Mouse (Mus musculus) adrenal gland, adult 8-10 months (tissue): ENCODE results near the gene Scrn3. TPM values are rescaled to one million over a fixed set of nuclear protein-coding genes. Genes with fewer than 3 reads are reported as not detected.

Experiments used
- DNase-seq: peaks from one replicate; pipeline ENCODE4 v3.0.0; 2022
- total RNA-seq, 4 experiments: library from RNA; stranded (reverse); gene quantifications; 2 replicates each; pipeline ENCODE4 v1.2.4; 2022

The Scrn3 gene
- total RNA-seq, 4 experiments from 2014 or later = 23.9 to 33.8 (median 30.1) TPM

DNA sequence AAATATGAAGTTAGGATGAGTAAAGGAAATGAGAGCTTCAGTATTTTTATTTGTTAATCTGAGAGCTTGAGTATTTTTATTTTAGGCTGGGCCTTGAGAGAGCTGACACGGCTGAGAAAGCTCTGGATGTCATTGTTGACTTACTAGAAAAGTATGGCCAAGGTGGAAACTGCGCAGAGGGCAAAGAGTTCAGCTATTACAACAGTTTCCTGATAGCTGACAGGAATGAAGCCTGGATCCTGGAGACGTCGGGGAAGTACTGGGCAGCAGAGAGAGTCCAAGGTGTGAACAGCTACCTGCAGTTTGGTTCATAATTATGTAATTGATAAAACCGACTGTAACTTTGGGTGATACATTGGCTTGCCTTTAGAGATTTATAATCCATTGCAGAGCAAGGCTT lies 6.8 kb downstream of the Scrn3 start:
- no peak for DNase-seq

DNA sequence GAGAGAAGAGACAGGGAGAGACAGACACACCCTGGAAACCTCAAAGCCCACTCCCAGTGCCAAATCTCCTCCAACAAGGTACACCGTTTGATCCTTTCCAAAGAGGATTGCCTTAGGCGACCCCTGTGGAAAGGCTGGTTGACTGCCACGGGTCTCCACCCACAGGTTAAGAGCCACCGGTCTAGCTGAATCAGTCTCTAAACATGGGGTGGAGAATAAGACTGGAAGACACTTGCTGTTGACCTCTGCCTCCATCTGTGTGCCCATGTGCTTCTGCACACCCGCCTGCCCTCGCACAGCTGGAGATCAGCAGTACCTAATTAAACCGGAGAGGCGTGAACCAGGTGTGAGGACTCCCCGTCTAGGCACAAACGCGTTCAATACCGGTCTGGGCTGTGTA lies 10.6 kb downstream of the Scrn3 start:
- DNase-seq = no peak

DNA sequence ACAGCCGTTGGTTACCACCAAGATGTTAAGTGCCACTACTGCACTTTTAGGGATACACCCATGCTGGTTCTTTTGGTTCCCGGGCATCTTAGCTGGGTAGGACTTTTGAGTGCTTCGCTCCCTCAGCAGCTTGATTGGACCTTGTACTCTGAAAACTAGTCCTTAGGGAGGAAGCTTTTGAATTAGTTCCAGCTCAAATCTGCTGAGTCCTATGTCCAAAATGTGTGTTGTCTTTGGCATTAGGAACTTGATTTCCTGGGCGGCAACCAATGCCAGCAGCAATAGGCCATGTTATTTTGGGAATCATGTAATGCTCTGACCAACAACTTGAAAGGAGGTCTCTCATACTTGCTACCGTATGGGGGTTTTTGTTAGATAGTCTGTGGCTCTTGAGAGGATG lies 13.5 kb downstream of the Scrn3 start:
- no peak for DNase-seq

DNA sequence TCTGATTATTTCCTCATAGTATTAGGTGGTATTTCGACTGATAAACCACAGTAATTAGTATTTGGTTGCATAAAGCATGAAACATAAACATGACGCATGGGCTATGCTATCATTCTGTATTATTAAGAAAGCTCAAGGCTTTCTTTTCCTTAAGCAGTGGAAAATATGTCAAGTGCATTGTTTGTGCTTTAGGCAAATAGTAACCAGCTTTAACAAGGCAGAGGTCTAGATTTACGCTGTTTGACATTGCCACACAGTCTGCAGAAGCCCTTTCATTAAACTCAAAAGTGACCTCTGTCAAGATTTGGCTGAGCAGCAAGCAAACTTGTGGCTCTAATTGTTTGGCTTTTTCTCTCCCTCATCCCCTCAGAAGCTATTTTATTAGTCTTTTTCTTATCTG lies 23.5 kb downstream of the Scrn3 start:
- DNase-seq = no peak

DNA sequence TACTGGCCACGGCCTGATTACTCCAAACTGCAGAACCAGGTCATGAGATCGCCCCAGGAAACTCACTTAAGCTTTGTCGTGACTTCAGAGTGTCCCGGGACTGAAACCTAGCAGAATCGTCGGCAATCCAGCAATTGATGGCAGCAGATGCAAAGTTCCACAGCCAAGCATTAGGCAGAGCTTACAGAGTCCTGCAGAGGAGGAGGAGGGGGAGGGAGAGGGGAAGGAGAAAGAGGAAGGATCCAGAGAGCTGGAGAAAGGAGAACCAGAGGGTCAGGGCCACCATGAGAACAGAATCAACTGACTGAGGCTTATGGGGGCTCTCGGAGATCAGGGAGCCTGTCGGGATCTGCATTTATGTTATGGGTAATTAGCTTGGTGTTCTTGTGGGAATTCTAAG lies 26.0 kb downstream of the Scrn3 start:
- no peak for DNase-seq

DNA sequence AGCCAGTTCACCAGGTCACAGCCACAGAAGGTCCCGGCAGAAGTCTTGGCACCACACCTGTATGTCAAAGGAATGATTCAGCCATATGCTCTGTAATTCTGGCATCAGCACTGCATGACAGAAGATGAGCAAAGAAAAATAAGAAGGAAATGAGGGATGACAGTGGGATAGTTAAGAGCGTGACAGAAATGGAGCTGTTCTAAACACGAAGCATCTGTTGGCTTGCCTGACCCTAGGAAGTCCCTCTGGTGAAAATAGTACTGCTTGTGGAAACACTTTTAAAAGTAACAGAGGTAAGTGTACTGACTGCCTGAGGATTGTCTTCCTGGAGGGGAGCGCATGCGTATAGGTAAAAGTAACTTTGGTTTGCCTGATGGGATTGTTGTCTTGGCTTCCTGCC lies 31.3 kb downstream of the Scrn3 start:
- DNase-seq = no peak

DNA sequence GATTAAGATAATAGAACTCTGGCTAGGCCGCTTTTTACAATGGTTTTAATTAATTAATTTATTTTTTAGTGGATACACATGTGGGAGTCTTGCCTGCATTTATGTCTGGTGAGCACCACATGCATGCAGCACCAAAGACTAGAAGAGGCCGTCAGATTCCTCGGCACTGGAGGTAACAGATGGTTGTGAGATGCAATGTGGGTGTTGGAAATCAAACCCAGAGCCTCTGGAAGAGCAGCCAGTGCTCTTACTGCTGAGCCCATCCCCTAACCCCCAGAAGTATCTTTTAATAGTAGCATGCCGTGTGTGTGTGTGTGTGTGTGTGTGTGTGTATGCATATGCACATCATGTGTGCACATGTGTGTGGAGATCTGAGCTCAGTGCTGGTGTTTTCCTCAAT lies 32.8 kb downstream of the Scrn3 start:
- DNase-seq = no peak

DNA sequence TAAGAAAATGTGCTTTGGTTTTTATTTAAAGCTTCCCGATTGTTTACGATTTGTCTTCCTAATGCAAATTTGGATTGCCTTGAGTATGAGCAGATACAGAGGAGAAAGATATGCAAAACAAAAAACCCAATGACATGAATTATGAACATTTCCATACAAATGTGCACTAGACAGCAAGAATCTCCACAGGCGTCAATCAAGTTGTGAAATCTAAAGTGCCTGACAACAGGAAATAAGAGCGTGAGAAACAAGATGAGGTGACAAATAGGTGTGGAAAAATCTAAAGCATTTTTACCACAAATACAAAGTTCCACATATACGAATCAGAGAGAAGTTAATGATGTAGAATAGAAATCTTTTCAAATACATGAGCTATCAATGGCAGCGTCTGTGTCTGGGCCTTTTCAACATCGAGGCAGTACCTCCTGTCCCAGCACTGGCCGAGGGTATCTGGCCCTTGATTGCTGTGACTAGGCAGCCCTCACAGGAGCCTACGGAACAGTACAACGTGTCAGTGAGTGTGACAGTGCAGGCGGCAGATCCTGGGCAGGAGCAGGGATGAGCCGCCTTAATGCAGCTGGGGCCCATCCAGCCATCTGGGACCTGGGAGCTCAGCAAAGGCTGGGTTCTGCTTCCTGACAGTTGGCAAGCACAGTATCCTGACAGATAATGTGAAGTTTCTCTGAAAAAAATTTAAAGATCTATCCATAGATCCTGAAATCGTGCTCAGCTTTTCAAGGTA lies 34.1 kb downstream of the Scrn3 start:
- no peak for DNase-seq

DNA sequence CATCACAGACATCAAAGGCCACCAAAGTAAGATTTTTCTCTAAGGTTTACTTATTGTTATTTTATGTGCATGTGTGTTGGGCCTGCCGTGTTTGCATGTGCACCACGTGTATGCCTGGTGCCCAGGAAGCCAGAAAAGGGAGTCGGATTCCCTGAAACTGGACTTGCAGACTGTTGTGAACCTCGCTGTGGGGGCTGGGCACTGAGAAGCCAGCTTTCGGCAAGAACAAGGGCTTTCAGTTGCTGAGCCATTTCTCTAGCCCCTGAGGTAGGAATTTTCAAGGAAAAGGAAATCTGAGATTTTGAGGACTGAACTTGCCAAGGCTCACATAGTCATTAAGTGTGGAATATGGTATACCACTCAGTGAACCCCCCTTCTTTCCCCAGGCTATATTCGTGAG lies 34.7 kb downstream of the Scrn3 start:
- DNase-seq = no peak

DNA sequence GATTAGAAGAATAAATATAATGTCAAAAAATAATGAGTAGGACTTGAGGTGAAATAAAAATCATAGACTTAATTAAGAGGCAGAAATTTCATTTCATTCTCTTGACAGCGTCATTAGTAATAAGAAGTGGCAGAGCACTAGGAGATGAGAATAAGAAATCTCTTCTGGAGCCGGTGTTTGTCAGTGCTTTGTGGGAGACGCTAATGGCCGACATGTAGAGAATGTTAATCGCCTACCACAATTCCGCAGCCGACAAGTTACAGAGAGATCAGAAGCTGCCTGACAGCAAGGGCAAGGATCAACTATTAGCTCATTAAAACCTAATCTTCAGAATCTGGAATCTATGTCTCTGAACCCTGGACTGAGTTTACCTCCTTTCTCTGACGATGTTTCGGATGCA lies 35.4 kb downstream of the Scrn3 start:
- no peak for DNase-seq

DNA sequence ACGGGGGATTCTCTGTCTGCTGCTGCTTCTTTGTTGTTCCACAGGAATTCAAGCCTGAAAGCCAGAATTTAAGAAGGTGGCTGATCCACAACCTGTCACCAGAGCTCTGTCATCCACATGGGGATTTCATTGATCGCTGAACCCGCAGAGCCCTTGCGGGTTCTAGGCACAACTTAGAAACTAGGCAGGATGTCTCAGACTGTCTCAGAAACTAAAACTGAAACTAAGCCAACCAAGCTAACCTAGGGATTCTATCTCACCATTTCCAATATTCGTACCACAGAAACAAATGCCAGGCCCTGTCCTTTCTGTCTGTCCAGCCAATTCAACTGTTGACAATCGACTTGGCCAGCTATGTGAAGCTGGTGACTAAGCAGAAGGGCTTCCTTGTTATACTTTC lies 35.8 kb downstream of the Scrn3 start:
- no peak for DNase-seq

DNA sequence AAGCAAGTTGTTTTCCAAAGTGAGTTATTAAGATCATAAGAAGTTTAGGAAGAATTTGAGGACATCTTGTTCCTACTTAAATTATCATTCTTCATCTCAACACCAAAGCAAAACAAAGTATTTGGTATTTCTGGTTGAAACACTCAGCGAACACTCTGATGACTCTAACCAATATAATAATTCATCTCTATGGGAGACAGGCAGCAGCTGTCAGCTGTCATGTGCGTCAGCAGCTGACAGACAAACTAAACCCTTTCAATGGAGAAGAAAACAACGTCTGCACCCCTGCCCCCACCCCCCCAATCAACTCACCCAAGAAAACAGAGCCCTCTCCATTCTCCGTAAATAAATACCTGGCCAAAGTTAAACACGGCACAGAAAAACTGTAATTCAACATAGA lies 39.1 kb downstream of the Scrn3 start:
- DNase-seq = no peak

DNA sequence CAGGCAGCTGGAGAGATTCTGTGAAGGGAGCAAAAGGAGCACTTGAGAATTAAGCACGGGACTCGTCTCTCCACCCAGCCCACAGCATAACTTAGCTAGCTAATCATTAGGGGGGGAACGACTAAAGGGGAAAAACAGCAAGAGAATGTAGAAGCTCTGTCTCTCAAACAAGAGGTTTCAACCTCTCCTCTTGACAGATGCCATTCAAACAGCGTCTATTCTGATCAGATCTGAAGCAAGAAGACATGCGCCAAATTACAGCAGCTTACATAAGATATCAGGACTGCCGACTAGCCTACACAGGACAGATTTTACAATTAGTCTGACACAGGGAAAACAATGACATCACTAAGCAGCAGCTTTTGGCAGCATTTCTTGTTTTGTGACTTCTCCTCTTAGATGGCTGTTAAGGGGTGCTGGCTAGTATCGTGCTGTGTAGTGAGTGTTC lies 39.5 kb downstream of the Scrn3 start:
- DNase-seq = no peak

DNA sequence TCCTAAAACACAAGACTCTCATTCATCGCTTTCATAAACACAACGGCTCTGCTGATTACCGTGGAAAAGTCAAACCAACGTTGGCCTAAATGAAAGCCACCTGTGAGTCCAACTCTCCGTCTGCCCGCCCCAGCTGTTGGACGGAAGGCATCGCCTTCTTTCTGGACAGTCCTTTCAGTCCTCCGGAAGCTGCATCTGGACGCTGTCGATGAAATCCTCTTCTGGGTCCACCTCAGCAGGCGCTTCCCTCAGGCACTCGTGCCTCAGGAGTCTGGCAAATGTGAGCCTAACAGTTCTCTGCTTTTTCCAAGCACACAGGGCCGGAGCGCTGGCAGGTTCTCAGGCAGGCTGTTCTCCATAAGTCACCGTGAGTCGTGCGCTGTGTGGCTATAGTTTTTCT lies 44.6 kb downstream of the Scrn3 start:
- no peak for DNase-seq

DNA sequence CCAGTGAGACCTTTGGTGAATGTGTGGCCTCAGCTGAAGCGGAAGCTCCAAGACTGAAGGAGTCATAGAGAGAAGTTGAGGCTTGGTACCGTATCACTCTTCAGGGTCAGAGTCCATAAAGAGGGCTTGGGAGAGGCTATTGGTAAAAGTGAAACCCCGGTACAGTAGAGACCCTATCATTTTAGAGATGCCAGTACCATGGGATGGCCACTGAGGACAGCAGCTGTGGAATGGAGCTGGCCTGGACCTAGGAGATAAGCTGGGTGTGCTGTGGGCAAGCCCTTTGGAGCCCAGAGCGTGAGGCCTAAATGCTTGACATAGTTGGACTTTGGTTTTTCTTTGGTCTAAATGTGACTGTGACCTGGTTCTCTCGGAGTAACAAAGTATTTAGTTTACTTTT lies 47.5 kb downstream of the Scrn3 start:
- DNase-seq = no peak

DNA sequence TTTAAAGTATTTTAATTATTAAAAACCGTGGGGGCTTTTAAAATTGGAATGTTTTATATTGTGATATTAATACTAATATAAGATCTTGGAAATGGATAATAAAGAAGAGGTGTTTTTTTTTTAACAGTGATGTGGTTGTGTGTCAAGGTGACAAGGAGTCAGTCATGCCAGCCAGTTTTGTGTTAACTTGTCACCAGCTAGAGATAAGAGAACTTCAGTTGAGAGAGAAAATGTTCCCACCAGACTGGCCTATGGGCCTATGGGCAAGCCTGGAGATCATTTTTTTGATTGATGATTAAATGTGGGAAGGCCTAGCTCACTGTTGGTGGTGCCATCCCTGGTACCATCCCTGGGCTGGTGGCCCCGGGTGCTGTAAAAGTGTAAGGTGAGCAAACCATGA lies 48.1 kb downstream of the Scrn3 start:
- DNase-seq = no peak

DNA sequence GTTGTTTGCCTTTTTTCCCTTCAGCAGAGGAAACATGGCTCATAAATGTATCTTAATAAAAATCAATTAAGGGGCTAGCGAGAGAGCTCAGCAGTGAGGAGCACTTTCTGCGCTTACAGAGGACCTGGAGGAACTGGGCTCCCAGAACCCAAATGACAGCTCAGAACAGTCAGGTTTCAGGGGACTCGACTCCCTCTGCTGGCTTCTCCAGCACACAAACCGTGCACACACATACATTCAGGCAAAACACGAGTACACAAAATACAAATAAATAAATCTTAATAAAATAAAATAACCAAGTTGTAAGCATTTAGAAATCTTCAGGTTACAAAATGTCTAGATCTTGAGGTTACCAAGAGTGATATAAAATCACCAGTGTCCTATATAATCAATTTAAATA lies 51.0 kb downstream of the Scrn3 start:
- no peak for DNase-seq

DNA sequence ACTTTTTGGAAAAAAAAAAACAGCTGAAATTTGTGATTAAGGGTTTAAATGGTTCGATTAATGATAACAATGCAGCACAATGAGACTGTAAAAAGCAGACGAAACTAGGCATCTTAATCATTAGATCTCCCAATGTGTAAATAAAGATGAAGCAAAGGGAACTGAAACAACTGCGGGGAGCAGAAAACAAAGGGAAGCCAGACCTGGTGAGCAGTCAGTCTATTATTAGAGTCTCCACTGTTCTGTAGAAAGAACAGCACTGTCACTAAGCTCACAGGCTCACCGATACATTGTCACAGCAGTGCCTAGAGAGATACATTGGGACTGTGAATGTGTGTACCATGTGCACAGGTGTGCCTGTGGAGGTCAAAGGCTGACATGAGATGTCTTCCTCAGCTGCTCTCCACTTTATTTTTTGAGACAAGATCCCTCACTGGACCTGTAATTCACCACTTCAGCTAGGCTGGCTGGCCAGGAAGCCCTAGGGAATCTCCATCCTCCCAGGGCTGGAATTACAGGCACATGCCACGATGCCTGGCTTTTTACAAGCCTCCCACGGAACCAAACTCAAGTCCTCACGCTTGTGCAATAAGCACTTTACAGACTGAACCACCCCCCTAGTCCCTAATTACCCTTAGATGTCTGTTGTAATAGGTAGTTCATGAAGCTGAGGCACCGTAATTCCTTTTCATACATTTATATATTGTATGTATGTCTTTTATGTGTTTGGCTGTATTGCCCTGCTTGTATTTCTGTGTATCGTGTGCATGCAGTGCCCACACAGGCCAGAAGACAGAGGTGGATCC lies 59.3 kb downstream of the Scrn3 start:
- DNase-seq = no peak

DNA sequence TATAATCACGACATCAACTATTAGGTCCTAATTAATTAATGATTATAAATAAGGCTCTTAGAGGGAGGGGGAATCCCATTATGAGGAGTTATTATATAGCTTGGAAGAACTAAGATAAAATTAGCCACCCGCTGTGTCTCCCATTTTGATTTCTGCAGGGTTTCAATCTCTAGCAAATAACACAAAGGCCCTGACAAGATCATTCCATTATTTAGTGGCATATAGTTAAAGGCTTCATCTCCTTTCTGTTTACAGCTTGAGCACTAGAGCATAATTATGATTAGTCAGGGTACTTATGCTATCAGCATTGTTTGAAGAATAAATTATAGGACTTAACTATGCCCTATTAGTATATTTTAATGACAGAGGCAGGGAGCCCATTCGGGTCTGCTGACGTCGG lies 65.9 kb downstream of the Scrn3 start:
- DNase-seq = no peak

DNA sequence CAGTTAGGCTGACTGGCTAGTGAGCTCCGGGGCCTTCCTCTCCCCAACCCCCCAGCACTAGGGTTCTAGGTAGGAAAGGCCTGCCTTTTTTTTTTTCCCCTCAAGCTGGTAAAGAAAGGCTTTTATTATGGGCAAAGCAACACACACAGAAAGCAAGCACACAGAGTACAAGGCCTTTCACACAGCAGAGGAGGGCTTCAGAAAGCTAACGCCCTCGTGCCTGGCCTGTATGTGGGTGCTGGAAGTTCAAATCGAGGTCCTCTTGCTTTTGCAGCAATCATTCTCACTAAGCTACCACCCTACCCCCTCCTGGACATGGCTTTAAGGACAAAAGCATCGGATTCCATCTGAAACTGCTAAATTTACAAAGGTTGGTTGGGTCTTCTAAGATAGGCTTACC lies 67.3 kb downstream of the Scrn3 start:
- no peak for DNase-seq

DNA sequence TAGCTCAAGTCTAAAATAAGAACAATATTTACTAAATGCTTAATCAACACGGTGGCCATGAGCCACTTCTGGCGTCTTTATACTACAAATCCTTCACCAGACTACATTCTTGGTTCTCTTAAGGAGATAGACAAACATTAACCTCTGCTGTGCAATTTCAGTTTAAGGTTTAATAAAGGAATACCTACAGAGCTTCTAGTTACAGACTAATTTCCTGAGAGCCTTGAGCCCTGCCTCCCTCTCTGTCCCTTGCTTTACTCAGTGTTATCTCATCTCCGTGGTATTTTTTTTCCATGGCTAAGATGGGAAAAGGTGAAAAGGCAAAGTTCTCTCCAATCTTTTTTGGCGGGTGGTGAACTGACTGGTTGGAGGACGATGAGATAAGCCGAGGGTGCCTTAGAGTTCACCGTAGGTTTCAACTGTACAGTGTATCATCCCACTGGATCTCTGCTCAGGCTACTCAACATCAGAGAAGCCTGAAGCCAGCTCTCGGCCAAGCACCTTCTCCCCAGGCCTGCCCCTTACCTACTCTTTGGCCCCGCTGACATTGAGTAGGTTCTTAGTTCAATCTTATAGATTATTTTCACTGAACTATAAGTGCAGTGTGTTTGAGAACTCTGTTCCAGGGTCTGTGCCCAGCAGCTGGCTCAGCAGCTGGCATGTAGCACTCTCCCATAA lies 68.0 kb downstream of the Scrn3 start:
- DNase-seq = no peak

DNA sequence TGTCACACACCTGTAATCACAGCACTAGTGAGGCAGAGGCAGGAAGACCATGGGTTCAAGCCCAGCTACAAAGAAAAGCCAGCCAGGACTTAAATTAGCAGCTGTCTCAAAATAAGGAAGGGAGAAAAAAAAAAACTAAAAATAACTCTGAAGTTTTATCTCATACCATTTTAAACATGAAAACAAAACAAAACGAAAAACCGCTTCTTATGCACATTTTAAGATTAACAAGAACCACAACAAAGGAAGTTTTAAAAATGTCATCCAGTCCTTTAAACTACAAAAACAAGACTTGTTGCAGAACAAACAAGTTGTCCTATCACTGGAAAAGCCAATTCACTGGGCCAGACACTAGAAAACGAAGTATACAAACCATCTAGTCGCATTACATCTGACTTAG lies 72.8 kb downstream of the Scrn3 start:
- no peak for DNase-seq

DNA sequence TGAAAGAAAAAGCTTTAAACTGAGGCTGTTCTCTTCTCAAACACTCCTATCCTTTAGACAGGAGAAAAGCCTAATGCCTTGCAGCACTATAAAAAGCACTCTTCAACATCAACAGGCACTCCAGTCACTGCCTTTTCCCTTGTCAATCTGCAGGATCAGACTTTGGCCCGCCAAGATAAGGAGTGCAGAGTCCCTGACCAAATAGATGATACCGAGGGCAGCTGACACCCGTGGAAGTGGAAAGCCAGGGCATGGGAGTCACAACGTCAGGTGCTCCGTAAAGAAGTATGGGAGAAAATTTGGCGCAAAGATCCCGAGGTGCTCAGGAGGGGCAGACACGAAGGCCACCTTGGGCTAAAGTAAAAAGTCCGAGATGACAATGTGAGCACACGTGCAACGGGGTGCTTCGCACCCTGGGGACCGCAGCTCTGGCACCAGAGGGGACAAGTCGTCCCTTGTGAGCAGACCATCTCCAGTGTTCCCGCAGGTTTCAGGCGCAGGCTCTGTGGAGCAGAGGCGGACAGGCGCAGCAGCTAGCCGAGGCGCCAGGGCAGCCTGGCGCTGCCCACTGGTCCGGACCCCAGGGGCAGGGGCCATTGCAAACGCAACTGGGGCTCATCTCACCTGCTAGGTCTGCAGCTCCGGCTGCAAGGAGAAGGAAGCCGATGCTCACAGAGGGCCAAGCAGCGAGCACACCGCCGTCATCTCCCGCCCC lies 73.4 kb downstream of the Scrn3 start:
- DNase-seq = no peak
